Comparison of ENCODE assay signal across 12 mouse cellular contexts in genomic region chr7:63677149-63677548, GRCm38 (mm10).
"Had no signal": no experiment of that assay in that cellular context is flagged by ENCODE, and none has a peak within 500 bp of the region (broad histone marks: within the 10 kb centered on the region; RNA-seq: fewer than 3 reads in every experiment).

No protein-coding gene starts in this region.

- H3K4me1 ChIP-seq: liver, embryonic 13.5 days had no signal

- H3K9me3 ChIP-seq: liver, embryonic 13.5 days had no signal

- H3K36me3 ChIP-seq: liver, embryonic 13.5 days had no signal

- H3K27me3 ChIP-seq: liver, embryonic 13.5 days had no signal

- H3K9ac ChIP-seq: liver, embryonic 13.5 days had no signal

- H3K4me3 ChIP-seq: left cerebral cortex, adult 2 months; liver, embryonic 13.5 days had no signal

- DNase-seq: kidney, postnatal 10 days; kidney, postnatal 36 days; layer of hippocampus, postnatal 36 days; liver, embryonic 13.5 days; lung, adult 2 months; lung, postnatal 14 days; lung, postnatal 4 days; midbrain, embryonic 14.5 days; thymus, adult 18-20 months; thymus, postnatal 36 days had no signal

- H3K27ac ChIP-seq: liver, embryonic 13.5 days had no signal

- H3K4me2 ChIP-seq: liver, embryonic 13.5 days; midbrain, embryonic 11.5 days had no signal
